Mouse (Mus musculus) kidney, embryonic 14.5 days (tissue): ENCODE results near the gene Ctrb1. TPM values are rescaled to one million over a fixed set of nuclear protein-coding genes. Genes with fewer than 3 reads are reported as not detected.

Source experiments
- ATAC-seq: fragments of 200-750 bp; cut with Nextera tagmentation; 2 replicates; pipeline ENCODE4 v1.8.0; 2017; ENCODE audit warnings: moderate number of reproducible peaks, mild to moderate bottlenecking, moderate TSS enrichment, moderate library complexity; ENCODE audit not compliant: low FRiP score, low TSS enrichment
- H3K27ac ChIP-seq: fragments of 300-500 bp; sonication (generic); 2 replicates; pipeline ENCODE4 v1.5.1; 2014; ENCODE audit warnings: low read depth, mild to moderate bottlenecking, low read length, moderate library complexity, mixed read lengths
- H3K27me3 ChIP-seq: fragments of 300-500 bp; sonication (generic); 2 replicates; pipeline ENCODE4 v1.6.1; 2014; ENCODE audit warnings: mild to moderate bottlenecking, low read length; ENCODE audit not compliant: control insufficient read depth, insufficient read depth
- H3K36me3 ChIP-seq: fragments of 300-500 bp; sonication (generic); 2 replicates; pipeline ENCODE4 v1.6.1; 2014; ENCODE audit warnings: low read length, mixed read lengths; ENCODE audit not compliant: control insufficient read depth, insufficient read depth
- H3K4me1 ChIP-seq: fragments of 300-500 bp; sonication (generic); 2 replicates; pipeline ENCODE4 v1.6.1; 2014; ENCODE audit warnings: low read length, mixed read lengths; ENCODE audit not compliant: control insufficient read depth, insufficient read depth
- H3K4me2 ChIP-seq: fragments of 300-500 bp; sonication (generic); replicated peaks from 2 replicates; pipeline ENCODE4 v1.6.1; 2014; ENCODE audit warnings: low read depth, mild to moderate bottlenecking, low read length
- H3K4me3 ChIP-seq: fragments of 300-500 bp; sonication (generic); 2 replicates; pipeline ENCODE4 v1.5.1; 2014; ENCODE audit warnings: mild to moderate bottlenecking, low read length
- H3K9ac ChIP-seq: fragments of 300-500 bp; sonication (generic); 2 replicates; pipeline ENCODE4 v1.6.1; 2014; ENCODE audit warnings: low read depth, mild to moderate bottlenecking, low read length, moderate library complexity
- H3K9me3 ChIP-seq: fragments of 300-500 bp; sonication (generic); 2 replicates; pipeline ENCODE4 v1.6.1; 2016; ENCODE audit warnings: low read length; ENCODE audit not compliant: control insufficient read depth
- WGBS: fragments of 180-500 bp; shearing (Covaris S2); extraction: QIAGEN DNeasy Blood & Tissue Kit; methylation state at CpG from one replicate; pipeline ENCODE4 v1.1.7; 2014; 5-methylcytosine and 5-hydroxymethylcytosine counted together
- microRNA-seq: library from miRNA; unstranded; fragments of <30 nt; microRNA quantifications from one replicate; pipeline ENCODE4, GENCODE M21; 2016
- polyA plus RNA-seq: library from polyadenylated mRNA; unstranded; fragments of >200 nt; fragmentation: Nextera tagmentation; extraction: Ambion mirVana; gene quantifications from 2 replicates; pipeline ENCODE4 v1.2.1, GENCODE M21; 2014

The Ctrb1 gene
- polyA plus RNA-seq, 1 experiment from 2014 or later = not detected

DNA sequence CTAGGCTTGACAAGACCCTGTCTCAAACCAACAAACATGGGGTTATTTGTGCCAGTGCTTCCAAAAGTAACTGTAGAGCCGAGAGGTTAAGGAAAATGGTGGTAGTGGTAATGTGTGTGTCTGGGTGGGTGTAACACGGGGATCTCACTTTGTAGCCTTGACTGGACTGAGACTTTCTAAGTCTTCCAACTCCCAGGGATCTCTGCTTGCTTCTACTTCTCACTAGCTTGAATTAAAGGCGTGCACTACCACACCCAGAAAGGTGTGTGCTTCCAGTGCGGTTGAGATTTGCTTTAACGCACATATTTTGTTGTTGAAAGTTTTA is 47.9 kb downstream of the Ctrb1 start:
- Histone ChIP-seq H3K4me3 (peak overlapping the region; percentile 88), H3K27ac (peak overlapping the region; percentile 59; the same call in 1 of the 2 replicates), H3K27me3 (no peaks in the 10 kb centered on the region), H3K4me1 (0 out of 2 replicates have a peak, but pooled peaks cover 5% of the 10 kb centered on the region), H3K4me2 (peak overlapping the region; percentile 65), H3K36me3 (no peaks in the 10 kb centered on the region), H3K9ac (peak overlapping the region; percentile 96), H3K9me3 (no peaks in the 10 kb centered on the region)
- 13% methylated on average over 5 of the region's 5 CpGs for WGBS
- 0 out of 2 replicates have a peak, but pooled peaks have one; percentile 14 for ATAC-seq

DNA sequence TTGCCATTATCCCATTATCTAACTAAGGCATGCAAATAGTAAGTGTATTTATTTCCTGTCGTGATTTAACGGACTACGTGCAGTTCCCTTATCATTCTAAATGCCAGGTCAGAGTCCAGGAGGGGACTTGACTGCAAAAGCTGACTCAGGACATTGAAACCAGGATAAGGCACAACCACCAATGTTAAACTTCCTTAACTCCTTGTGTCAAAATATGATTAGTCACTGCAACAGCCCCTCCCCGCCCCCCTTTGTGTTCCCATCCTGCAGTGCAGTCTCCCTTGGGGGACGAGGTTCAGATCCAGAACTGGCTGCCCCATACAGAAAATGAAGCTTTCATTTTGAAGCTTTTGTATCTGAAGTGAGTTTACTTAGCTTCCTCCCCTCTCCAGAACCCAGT is 48.3 kb downstream of the Ctrb1 start:
- ATAC-seq = no peak
- peak overlapping the region; percentile 88 for H3K4me3 ChIP-seq
- 0 out of 2 replicates have a peak, but pooled peaks cover 5% of the 10 kb centered on the region for H3K4me1 ChIP-seq
- peak overlapping the region; percentile 96; the same call in 1 of the 2 replicates for H3K9ac ChIP-seq
- 47% methylated on average over 5 of the region's 5 CpGs for WGBS
- peak overlapping the region; percentile 59; the same call in 1 of the 2 replicates for H3K27ac ChIP-seq
- H3K36me3 ChIP-seq = no peaks in the 10 kb centered on the region
- H3K4me2 ChIP-seq = peak overlapping the region; percentile 65
- no peaks in the 10 kb centered on the region for H3K27me3 ChIP-seq
- H3K9me3 ChIP-seq = no peaks in the 10 kb centered on the region

DNA sequence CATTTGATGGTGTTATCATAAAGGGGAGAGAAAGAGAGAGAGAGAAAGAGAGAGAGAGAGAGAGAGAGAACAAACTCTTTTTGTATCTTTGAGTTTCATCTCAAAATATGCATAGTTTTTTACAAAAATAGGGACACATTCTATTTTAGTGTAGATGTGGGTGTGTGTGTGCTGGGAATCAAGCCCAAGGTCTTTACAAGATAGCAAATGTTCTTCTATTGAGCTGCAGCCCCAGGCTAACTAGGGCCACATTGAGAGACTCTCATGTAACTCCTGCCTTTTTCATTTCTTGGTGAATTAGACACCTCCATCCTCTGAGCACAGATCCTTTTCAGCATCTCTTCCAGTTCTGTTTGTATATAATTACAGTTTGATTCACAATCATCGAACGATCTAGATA is 49.7 kb downstream of the Ctrb1 start:
- no peak overlapping the region for H3K4me2 ChIP-seq
- no peak overlapping the region for H3K27ac ChIP-seq
- no peaks in the 10 kb centered on the region for H3K27me3 ChIP-seq
- H3K36me3 ChIP-seq = no peaks in the 10 kb centered on the region
- H3K9me3 ChIP-seq = no peaks in the 10 kb centered on the region
- no peak overlapping the region for H3K9ac ChIP-seq
- no peak for ATAC-seq
- 94% methylated on average over 2 of the region's 2 CpGs for WGBS
- no peak overlapping the region for H3K4me3 ChIP-seq
- H3K4me1 ChIP-seq = 0 out of 2 replicates have a peak, but pooled peaks cover 5% of the 10 kb centered on the region

DNA sequence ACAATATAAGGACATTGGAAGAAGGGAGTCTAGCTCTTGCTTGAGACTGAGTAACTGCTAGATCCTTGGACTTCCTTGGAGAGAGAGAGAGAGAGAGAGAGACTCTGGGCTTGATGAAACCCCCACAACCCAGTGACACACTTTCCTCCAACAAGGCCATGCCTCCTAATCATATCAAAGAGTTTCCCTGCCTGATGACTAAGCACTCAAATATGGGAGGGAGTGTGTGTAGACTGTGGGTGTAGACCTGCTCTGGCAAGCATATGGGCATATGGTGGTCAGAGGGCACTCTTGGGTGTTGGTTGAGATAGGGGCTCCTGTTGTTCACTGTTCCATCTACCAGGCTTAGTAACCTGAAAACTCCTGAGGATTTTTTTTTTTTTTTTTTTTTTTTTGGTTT is 52.7 kb downstream of the Ctrb1 start:
- 0 out of 2 replicates have a peak, but pooled peaks cover 5% of the 10 kb centered on the region for H3K4me1 ChIP-seq
- no peaks in the 10 kb centered on the region for H3K27me3 ChIP-seq
- H3K9me3 ChIP-seq = no peaks in the 10 kb centered on the region

More for the DNA sequence above, 52.7 kb downstream of the Ctrb1 start:
- ATAC-seq = no peak
- no peak overlapping the region for H3K9ac ChIP-seq
- no peak overlapping the region for H3K27ac ChIP-seq
- no peak overlapping the region for H3K4me3 ChIP-seq
- no peaks in the 10 kb centered on the region for H3K36me3 ChIP-seq
- H3K4me2 ChIP-seq = no peak overlapping the region

Small RNAs within 50 kb of the gene (microRNA-seq; reads per million reads assigned to microRNA genes)
- not detected for gene Mir7076

Other genes starting within 250 kb of the Ctrb1 start
- 4.8 and 6.2 TPM in 2 replicates for gene Wdr59, start 168.9 kb downstream of the Ctrb1 start, polyA plus RNA-seq
- 28.1 and 37.4 TPM in 2 replicates for gene Znrf1, start 154.9 kb downstream of the Ctrb1 start, polyA plus RNA-seq
- 0.53 and 0.99 TPM in 2 replicates for gene Ldhd, start 60.6 kb downstream of the Ctrb1 start, polyA plus RNA-seq
- 23.3 and 24.8 TPM in 2 replicates for gene Zfp1, start 47.6 kb downstream of the Ctrb1 start, polyA plus RNA-seq
- 39.1 and 55.6 TPM in 2 replicates for gene Bcar1, start 52.8 kb upstream of the Ctrb1 start, polyA plus RNA-seq
- gene Cfdp1, start 163.3 kb upstream of the Ctrb1 start, polyA plus RNA-seq = 221 and 289 TPM in 2 replicates
- gene Tmem170, start 185.7 kb upstream of the Ctrb1 start, polyA plus RNA-seq = 10.6 and 11.7 TPM in 2 replicates
- 0.97 and 1.1 TPM in 2 replicates for gene Chst5, start 219.4 kb upstream of the Ctrb1 start, polyA plus RNA-seq
- 11.6 and 18.7 TPM in 2 replicates for gene Tmem231, start 242.9 kb upstream of the Ctrb1 start, polyA plus RNA-seq
- 170 and 205 TPM in 2 replicates for gene Gabarapl2, start 249.7 kb upstream of the Ctrb1 start, polyA plus RNA-seq